Mouse (Mus musculus) cortical plate, adult 2 months (tissue): ENCODE measurements around the gene Slc4a7. TPM values are rescaled to one million over a fixed set of nuclear protein-coding genes. Genes with fewer than 3 reads are reported as not detected.
"Not testable (repeated sequence)": the region's sequence is repeated elsewhere in the genome, so short reads cannot be mapped to it uniquely, and the experiment has no call there.

Experiments
- H3K27ac ChIP-seq: fragments of 200-500 bp; 2 replicates; pipeline ENCODE4 v1.5.1; 2012; ENCODE audit warnings: low read length, control low read depth, inconsistent platforms; ENCODE audit not compliant: insufficient read depth
- H3K4me1 ChIP-seq: fragments of 200-500 bp; 2 replicates; pipeline ENCODE4 v1.6.1; 2011; ENCODE audit warnings: low read length; ENCODE audit not compliant: control insufficient read depth, insufficient read depth
- H3K4me3 ChIP-seq: fragments of 200-500 bp; 2 replicates; pipeline ENCODE4 v1.5.1; 2011; ENCODE audit warnings: mild to moderate bottlenecking, low read length, control low read depth; ENCODE audit not compliant: insufficient read depth
- CTCF ChIP-seq: fragments of 200-500 bp; IDR thresholded peaks from 2 replicates; pipeline ENCODE4 v1.5.1; 2011; ENCODE audit warnings: mild to moderate bottlenecking, control low read depth, low read length; ENCODE audit not compliant: insufficient read depth; ENCODE audit errors: extremely low read depth
- POLR2A ChIP-seq: fragments of 200-500 bp; IDR thresholded peaks from 2 replicates; pipeline ENCODE4 v1.6.1; 2011; ENCODE audit warnings: mild to moderate bottlenecking, low read length, control low read depth; ENCODE audit not compliant: insufficient read depth; ENCODE audit errors: extremely low read depth
- polyA plus RNA-seq: library from polyadenylated mRNA; depleted of rRNA; stranded (reverse); fragments of >200 nt; gene quantifications from 2 replicates; pipeline ENCODE4 v1.2.3, GENCODE M21; 2012

The Slc4a7 gene
- polyA plus RNA-seq, 1 experiment: 9.6 TPM

DNA sequence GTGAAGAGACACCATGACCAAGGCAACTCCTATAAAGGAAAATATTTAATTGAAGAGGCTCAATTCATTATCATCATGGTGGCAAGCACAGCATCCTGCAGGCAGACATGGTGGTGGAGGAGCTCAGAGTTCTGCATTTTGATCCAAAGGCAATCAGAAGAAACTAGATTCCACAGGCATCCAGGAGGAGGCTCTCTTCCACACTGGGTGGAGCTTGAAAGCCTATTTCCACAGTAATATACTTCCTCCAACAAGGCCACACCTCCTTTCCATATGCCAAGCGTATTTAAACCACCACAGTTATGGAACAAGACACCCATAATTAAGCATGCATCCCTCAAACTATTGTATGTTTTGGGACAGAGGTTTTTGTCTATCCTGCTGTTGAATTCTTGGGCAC, 84.9 kb downstream of the Slc4a7 start:
- TF ChIP-seq CTCF (no peak), POLR2A (no peak)
- Histone ChIP-seq H3K4me1 (no peaks in the 10 kb centered on the region), H3K27ac (no peak overlapping the region)

DNA sequence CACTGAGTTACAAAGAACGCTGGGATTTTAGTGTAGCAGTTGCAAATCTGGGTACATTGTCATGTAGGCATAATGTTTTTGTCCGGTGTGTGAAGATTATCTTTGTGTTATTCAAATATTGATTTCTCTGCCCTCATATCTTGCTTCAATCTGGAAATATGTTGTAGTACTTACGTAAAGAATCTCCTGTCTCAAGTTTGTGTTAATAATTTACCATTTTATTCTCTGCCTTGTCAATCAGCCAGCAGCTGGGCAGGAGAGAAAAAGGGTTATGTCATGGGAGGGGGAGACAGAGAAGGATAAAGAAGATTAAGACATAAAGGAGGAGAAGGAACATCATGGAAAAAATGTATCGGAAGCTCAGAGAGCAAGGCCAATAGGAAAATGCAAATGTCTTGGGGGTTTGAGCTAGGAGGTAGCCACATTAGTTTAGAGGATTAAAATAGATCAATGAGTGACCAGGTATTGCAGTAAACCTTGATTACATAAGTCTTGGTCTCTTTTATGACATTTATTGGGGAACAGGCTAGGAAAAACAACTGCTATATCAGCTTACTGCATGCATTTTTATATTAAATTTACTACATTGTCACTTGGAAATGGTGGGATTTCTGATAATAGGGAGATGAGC, 87.9 kb downstream of the Slc4a7 start:
- Histone ChIP-seq H3K4me1 (no peaks in the 10 kb centered on the region), H3K4me3 (no peak overlapping the region), H3K27ac (no peak overlapping the region)
- TF ChIP-seq CTCF (no peak), POLR2A (no peak)

More for the DNA sequence above, 84.9 kb downstream of the Slc4a7 start:
- no peak overlapping the region for H3K4me3 ChIP-seq

DNA sequence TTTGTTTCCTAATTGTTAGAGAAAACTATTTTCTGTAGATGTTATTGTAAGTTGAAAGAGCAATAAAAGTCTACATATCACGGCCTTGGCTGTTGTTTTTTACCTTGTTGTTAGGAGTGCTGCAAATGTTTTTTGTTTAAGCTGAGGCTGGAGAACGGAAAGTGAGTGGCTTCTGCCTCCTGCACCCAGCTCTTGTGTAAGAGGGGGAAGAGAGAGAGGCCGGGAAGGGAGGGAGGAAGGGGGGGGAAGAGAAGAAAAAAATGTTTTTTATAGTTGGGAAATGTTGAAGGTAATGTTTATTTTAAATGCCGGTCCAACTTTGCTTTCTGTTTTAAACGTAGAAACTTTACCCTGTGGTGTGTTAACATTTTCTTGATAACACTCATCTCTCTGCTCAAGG, 97.8 kb downstream of the Slc4a7 start:
- TF ChIP-seq POLR2A: no peak
- TF ChIP-seq CTCF: no peak
- Histone ChIP-seq H3K4me1 (no peaks in the 10 kb centered on the region), H3K27ac (no peak overlapping the region), H3K4me3 (no peak overlapping the region)

DNA sequence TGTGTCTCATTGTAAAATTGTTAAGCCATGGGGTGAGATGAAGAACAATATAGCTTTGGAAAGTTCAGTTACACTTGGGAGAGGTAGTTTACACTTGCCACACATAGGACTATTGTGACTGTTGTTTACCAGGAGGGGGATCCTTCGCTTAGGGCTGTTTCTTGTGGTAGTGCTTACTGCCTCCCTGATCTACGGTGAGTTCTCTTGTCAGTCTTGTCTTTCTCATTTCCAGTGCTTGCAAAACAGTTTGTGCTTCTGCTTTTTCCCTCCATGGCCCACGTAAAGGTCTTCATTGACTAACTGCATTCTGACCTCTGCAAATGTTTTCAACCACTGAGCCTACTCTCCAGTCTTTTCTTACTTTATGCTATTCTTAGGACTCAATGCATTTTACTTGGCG, 98.3 kb downstream of the Slc4a7 start:
- Histone ChIP-seq H3K4me1 (no peaks in the 10 kb centered on the region), H3K27ac (no peak overlapping the region), H3K4me3 (no peak overlapping the region)
- no peak for TF ChIP-seq CTCF
- TF ChIP-seq POLR2A: no peak

DNA sequence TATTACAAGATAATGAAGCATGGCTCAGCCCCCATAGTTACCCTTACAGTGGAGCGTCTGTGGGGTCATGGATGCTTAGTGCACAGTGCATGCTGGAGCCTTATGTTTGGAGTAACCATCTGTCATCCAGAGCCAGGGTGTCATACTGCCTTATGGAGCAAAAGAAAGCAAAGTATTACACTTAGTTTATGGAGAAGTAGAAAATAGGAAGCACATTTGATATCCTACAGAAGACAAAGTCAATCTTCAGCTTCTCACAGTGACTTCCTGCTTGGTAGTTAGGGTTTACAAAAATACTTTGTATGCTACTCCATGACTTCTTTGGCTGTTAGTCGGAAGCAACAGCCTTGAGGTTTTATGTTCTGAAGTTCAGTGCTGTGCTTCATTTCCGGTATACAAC, 98.7 kb downstream of the Slc4a7 start:
- TF ChIP-seq CTCF (no peak), POLR2A (no peak)
- Histone ChIP-seq H3K4me3 (no peak overlapping the region), H3K4me1 (no peaks in the 10 kb centered on the region), H3K27ac (no peak overlapping the region)

DNA sequence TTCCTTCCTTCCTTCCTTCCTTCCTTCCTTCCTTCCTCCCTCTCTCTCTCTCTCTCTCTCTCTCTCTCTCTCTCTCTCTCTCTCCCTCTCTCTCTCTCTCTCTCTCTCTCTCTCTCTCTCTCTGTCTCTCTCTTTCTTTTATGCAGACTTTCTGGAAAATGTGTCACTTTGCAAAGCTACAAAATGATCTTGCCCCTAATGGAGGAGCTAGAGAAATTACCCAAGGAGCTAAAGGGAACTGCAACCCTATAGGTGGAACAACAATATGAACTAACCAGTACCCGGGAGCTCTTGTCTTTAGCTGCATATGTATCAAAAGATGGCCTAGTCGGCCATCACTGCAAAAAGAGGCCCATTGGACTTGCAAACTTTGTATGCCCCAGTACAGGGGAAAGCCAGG, 101.0 kb downstream of the Slc4a7 start, which contains the start of gene Nek10:
TSS of gene Nek10 (plus strand) at position 301 of the 400 bp plus-strand sequence.
- H3K27ac ChIP-seq, H3K4me1 ChIP-seq: not testable (repeated sequence)
- peak within 1 kb of the TSS; percentile 29 for H3K4me3 ChIP-seq

DNA sequence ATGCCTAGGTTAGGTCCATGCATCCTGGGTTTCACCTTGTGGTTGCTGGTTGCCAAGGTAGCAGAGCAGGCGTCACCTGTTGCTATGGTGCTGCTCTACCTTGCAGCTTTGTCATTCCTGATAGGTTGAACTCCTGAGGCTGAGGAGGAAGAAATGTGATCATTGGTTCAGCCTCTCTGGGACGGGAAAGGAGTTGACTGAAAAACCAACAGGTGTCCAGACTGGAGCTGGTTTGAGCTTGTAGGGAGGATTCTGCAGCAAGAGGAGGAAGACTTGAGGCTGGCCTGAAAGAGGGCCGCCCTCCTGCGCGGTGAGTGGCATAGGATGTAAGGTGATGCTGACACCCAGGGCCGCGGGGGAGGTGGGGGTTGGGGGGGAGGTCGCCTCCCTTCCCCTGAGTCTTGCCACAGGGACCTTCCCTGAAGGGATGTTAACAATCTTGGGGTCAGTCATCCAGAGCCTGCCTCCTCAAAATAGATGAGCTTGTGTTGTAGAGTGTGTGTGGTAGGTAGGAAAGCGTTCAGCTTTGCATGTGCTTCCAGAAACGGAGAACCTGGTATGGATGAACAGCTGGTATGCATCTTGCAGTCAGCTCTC, 101.9 kb downstream of the Slc4a7 start:
- peak overlapping the region; percentile 29 for H3K4me3 ChIP-seq
- TF ChIP-seq CTCF (no peak), POLR2A (no peak)
- no peaks in the 10 kb centered on the region for H3K4me1 ChIP-seq
- no peak overlapping the region for H3K27ac ChIP-seq

DNA sequence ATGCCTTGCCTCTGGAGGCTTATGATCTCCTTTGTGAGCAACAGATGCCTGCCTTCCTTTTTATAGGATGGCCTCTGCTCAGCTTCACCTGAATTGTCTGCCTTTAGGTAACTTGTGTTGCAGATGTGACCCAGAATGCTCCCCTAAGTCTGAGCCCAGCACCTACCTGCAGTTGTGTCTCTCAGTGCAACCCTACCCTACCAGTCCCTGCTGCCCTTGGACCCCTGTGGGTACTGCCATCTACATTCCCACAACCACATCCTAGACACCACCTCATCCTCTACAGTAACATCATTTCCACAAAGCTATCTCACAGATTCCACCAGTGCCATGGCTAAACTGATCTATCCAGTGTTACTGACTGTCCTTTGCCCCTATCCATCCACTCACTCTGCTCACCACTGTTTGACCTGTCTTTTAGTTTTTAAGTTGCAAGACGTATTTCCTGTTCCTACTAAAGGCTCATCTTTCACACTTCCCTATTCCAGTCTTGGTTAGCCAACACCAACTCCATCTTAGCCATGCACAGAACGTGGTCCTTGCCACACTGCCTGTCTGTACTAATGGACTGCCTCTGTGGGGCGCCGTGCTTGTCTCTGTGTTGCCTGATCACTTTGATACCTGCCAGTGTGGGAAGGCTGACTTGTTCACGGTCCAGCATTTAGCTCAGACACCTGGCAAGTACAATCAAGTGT, 102.6 kb downstream of the Slc4a7 start:
- TF ChIP-seq POLR2A (no peak), CTCF (no peak)
- Histone ChIP-seq H3K4me1 (no peaks in the 10 kb centered on the region), H3K27ac (no peak overlapping the region), H3K4me3 (peak overlapping the region; percentile 29)

DNA sequence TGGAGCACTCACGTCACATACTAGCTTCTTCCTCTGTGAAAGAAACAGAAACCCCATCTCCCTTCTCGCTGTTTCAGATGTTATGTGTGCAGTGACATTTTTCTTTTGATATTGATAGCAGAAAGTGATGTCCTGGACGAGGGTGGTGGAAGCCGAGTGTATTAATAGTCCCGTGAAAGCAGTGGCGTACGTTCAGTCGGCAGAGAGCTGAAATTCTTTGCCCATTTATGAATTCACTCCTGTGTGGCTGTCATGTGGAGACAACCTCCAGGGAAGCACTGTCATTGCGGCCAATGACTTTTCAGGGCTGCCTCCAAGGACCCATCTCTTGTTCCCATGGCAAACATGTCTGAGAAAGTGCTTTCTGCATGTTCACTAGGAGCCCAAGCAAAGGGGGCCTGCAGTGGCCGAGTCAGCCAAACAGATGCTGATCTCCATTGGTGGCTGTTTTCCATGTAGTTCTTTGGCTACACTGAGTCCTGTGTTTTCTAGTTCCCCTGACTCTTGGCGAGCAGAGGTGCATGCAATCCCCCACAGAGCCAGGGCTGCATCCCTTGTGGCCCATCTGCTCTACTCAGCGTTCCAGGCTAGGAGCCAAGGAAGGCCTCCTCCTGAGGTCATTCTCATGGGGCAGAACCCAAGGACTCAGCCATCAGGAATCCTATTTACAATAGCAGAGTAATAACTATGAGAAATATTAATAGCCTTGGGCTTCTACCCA, 130.6 kb downstream of the Slc4a7 start:
- peaks cover 9% of the 10 kb centered on the region; the same call in 1 of the 2 replicates for H3K4me1 ChIP-seq
- no peak overlapping the region for H3K27ac ChIP-seq
- TF ChIP-seq CTCF: no peak
- no peak for TF ChIP-seq POLR2A

More for the DNA sequence above, 130.6 kb downstream of the Slc4a7 start:
- no peak overlapping the region for H3K4me3 ChIP-seq
